Mouse (Mus musculus) hindbrain, embryonic 13.5 days (tissue): ENCODE results near the gene Scgb1a1. TPM values are rescaled to one million over a fixed set of nuclear protein-coding genes. Genes with fewer than 3 reads are reported as not detected.
"Not testable (repeated sequence)": the region's sequence is repeated elsewhere in the genome, so short reads cannot be mapped to it uniquely, and the experiment has no call there.

ENCODE experiments used
- ATAC-seq: fragments of 200-750 bp; cut with Nextera tagmentation; 2 replicates; pipeline ENCODE4 v1.8.0; 2017; ENCODE audit warnings: moderate TSS enrichment; ENCODE audit not compliant: low FRiP score
- H3K27ac ChIP-seq: fragments of 300-500 bp; sonication (generic); 2 replicates; pipeline ENCODE4 v1.5.1; 2015; ENCODE audit warnings: inconsistent platforms, mild to moderate bottlenecking, moderate library complexity
- H3K27me3 ChIP-seq: fragments of 300-500 bp; sonication (generic); 2 replicates; pipeline ENCODE4 v1.6.1; 2015; ENCODE audit warnings: mild to moderate bottlenecking, inconsistent platforms
- H3K36me3 ChIP-seq: fragments of 300-500 bp; sonication (generic); 2 replicates; pipeline ENCODE4 v1.6.1; 2015; ENCODE audit warnings: mild to moderate bottlenecking, inconsistent platforms
- H3K4me1 ChIP-seq: fragments of 300-500 bp; sonication (generic); replicated peaks from 2 replicates; pipeline ENCODE4 v1.6.1; 2015; ENCODE audit warnings: inconsistent platforms
- H3K4me2 ChIP-seq: fragments of 300-500 bp; sonication (generic); 2 replicates; pipeline ENCODE4 v1.6.1; 2015; ENCODE audit warnings: inconsistent platforms, mild to moderate bottlenecking, moderate library complexity
- H3K4me3 ChIP-seq: fragments of 300-500 bp; sonication (generic); 2 replicates; pipeline ENCODE4 v1.5.1; 2015; ENCODE audit warnings: mild to moderate bottlenecking, inconsistent platforms
- H3K9ac ChIP-seq: fragments of 300-500 bp; sonication (generic); 2 replicates; pipeline ENCODE4 v1.6.1; 2015; ENCODE audit warnings: mild to moderate bottlenecking, inconsistent platforms
- H3K9me3 ChIP-seq: fragments of 300-500 bp; sonication (generic); 2 replicates; pipeline ENCODE4 v1.6.1; 2016; ENCODE audit warnings: inconsistent platforms
- WGBS: fragments of 180-500 bp; shearing (Covaris S2); methylation state at CpG from one replicate; pipeline ENCODE4 v1.1.7; 2015; 5-methylcytosine and 5-hydroxymethylcytosine counted together
- polyA plus RNA-seq: library from polyadenylated mRNA; unstranded; fragments of >200 nt; fragmentation: Nextera tagmentation; extraction: Ambion mirVana; gene quantifications from 2 replicates; pipeline ENCODE4 v1.2.1, GENCODE M21; 2015

Scgb1a1 gene
- polyA plus RNA-seq, 1 experiment from 2014 or later = not detected

- no peaks in the 10 kb centered on the region for H3K9me3 ChIP-seq
- H3K9ac ChIP-seq = no peak overlapping the region
- no peaks in the 10 kb centered on the region for H3K4me1 ChIP-seq
- ATAC-seq = no peak
- no peak overlapping the region for H3K4me3 ChIP-seq
- 86% methylated on average over 7 of the region's 7 CpGs for WGBS
- no peaks in the 10 kb centered on the region for H3K27me3 ChIP-seq
- H3K27ac ChIP-seq = no peak overlapping the region
- no peaks in the 10 kb centered on the region for H3K36me3 ChIP-seq
- H3K4me2 ChIP-seq = no peak overlapping the region
Measured at GRCm38 (mm10) chr19:9059391-9059790, 28.4 kb downstream of the Scgb1a1 start.

GRCm38 (mm10) chr19:9058944-9059343, 28.8 kb downstream of the Scgb1a1 start:
- no peak for ATAC-seq
- H3K27ac ChIP-seq = no peak overlapping the region
- H3K27me3 ChIP-seq = no peaks in the 10 kb centered on the region
- H3K9me3 ChIP-seq = no peaks in the 10 kb centered on the region
- H3K4me2 ChIP-seq = no peak overlapping the region
- no peak overlapping the region for H3K4me3 ChIP-seq
- no peaks in the 10 kb centered on the region for H3K4me1 ChIP-seq
- 84% methylated on average over 4 of the region's 4 CpGs for WGBS
- no peak overlapping the region for H3K9ac ChIP-seq
- no peaks in the 10 kb centered on the region for H3K36me3 ChIP-seq

GRCm38 (mm10) chr19:9058331-9058884, 29.4 kb downstream of the Scgb1a1 start:
- Histone ChIP-seq H3K27ac (no peak overlapping the region), H3K4me1 (no peaks in the 10 kb centered on the region)

GRCm38 (mm10) chr19:9057679-9058078, 30.1 kb downstream of the Scgb1a1 start:
- H3K4me1 ChIP-seq = no peaks in the 10 kb centered on the region
- no peaks in the 10 kb centered on the region for H3K27me3 ChIP-seq
- no peak overlapping the region for H3K9ac ChIP-seq
- no peaks in the 10 kb centered on the region for H3K36me3 ChIP-seq
- no peak overlapping the region for H3K4me2 ChIP-seq
- H3K9me3 ChIP-seq = no peaks in the 10 kb centered on the region
- ATAC-seq = no peak
- H3K4me3 ChIP-seq = no peak overlapping the region
- H3K27ac ChIP-seq = no peak overlapping the region

More at GRCm38 (mm10) chr19:9058331-9058884, 29.4 kb downstream of the Scgb1a1 start:
- H3K4me3 ChIP-seq = no peak overlapping the region
- no peaks in the 10 kb centered on the region for H3K27me3 ChIP-seq
- 76% methylated on average over 1 of the region's 1 CpGs for WGBS
- no peaks in the 10 kb centered on the region for H3K9me3 ChIP-seq
- no peak for ATAC-seq
- H3K4me2 ChIP-seq = no peak overlapping the region
- H3K36me3 ChIP-seq = no peaks in the 10 kb centered on the region
- no peak overlapping the region for H3K9ac ChIP-seq

- WGBS = 94% methylated on average over 4 of the region's 4 CpGs
Measured at GRCm38 (mm10) chr19:9055703-9056355, 31.9 kb downstream of the Scgb1a1 start.

GRCm38 (mm10) chr19:9055153-9055552, 32.6 kb downstream of the Scgb1a1 start:
- Histone ChIP-seq H3K27ac (no peak overlapping the region), H3K4me1 (no peaks in the 10 kb centered on the region), H3K9ac (no peak overlapping the region), H3K4me3 (no peak overlapping the region), H3K9me3 (no peaks in the 10 kb centered on the region), H3K27me3 (no peaks in the 10 kb centered on the region), H3K4me2 (no peak overlapping the region), H3K36me3 (no peaks in the 10 kb centered on the region)
- no peak for ATAC-seq
- WGBS = 34% methylated on average over 2 of the region's 2 CpGs

More at GRCm38 (mm10) chr19:9055703-9056355, 31.9 kb downstream of the Scgb1a1 start:
- Histone ChIP-seq H3K9me3 (no peaks in the 10 kb centered on the region), H3K4me1 (no peaks in the 10 kb centered on the region), H3K9ac (no peak overlapping the region), H3K4me3 (no peak overlapping the region), H3K4me2 (no peak overlapping the region), H3K36me3 (no peaks in the 10 kb centered on the region), H3K27ac (no peak overlapping the region), H3K27me3 (no peaks in the 10 kb centered on the region)
- ATAC-seq = no peak

- no peak for ATAC-seq
- H3K9me3 ChIP-seq = no peaks in the 10 kb centered on the region
- H3K27me3 ChIP-seq = no peaks in the 10 kb centered on the region
- H3K4me3 ChIP-seq = no peak overlapping the region
- H3K4me2 ChIP-seq = no peak overlapping the region
- H3K9ac ChIP-seq = no peak overlapping the region
- H3K4me1 ChIP-seq = no peaks in the 10 kb centered on the region
- 73% methylated on average over 6 of the region's 6 CpGs for WGBS
- H3K36me3 ChIP-seq = no peaks in the 10 kb centered on the region
- no peak overlapping the region for H3K27ac ChIP-seq
Measured at GRCm38 (mm10) chr19:9052803-9053431, 34.8 kb downstream of the Scgb1a1 start.

- not testable (repeated sequence) for H3K4me1 ChIP-seq, H3K9me3 ChIP-seq, ATAC-seq, H3K9ac ChIP-seq, H3K27ac ChIP-seq, H3K4me2 ChIP-seq, H3K27me3 ChIP-seq, H3K4me3 ChIP-seq, H3K36me3 ChIP-seq
- 87% methylated on average over 4 of the region's 4 CpGs for WGBS
Measured at GRCm38 (mm10) chr19:9051985-9052384, 35.8 kb downstream of the Scgb1a1 start.

GRCm38 (mm10) chr19:9050294-9051229, 37.2 kb downstream of the Scgb1a1 start:
- no peak overlapping the region for H3K27ac ChIP-seq
- H3K4me2 ChIP-seq = no peak overlapping the region
- no peaks in the 10 kb centered on the region for H3K4me1 ChIP-seq
- no peaks in the 10 kb centered on the region for H3K27me3 ChIP-seq
- H3K9me3 ChIP-seq = no peaks in the 10 kb centered on the region
- H3K4me3 ChIP-seq = no peak overlapping the region
- no peaks in the 10 kb centered on the region for H3K36me3 ChIP-seq
- ATAC-seq = no peak
- WGBS = 76% methylated on average over 9 of the region's 9 CpGs
- H3K9ac ChIP-seq = no peak overlapping the region

- no peak for ATAC-seq
- WGBS = 96% methylated on average over 4 of the region's 4 CpGs
- no peak overlapping the region for H3K27ac ChIP-seq
- no peaks in the 10 kb centered on the region for H3K36me3 ChIP-seq
- no peaks in the 10 kb centered on the region for H3K27me3 ChIP-seq
- no peaks in the 10 kb centered on the region for H3K9me3 ChIP-seq
- H3K4me1 ChIP-seq = no peaks in the 10 kb centered on the region
- no peak overlapping the region for H3K4me2 ChIP-seq
- H3K9ac ChIP-seq = no peak overlapping the region
- no peak overlapping the region for H3K4me3 ChIP-seq
Measured at GRCm38 (mm10) chr19:9048981-9049687, 38.6 kb downstream of the Scgb1a1 start.

- no peak for ATAC-seq
- Histone ChIP-seq H3K4me1 (no peaks in the 10 kb centered on the region), H3K9me3 (no peaks in the 10 kb centered on the region), H3K27ac (no peak overlapping the region), H3K27me3 (no peaks in the 10 kb centered on the region), H3K9ac (no peak overlapping the region), H3K4me2 (no peak overlapping the region), H3K36me3 (no peaks in the 10 kb centered on the region), H3K4me3 (no peak overlapping the region)
- WGBS = 47% methylated on average over 1 of the region's 1 CpGs
Measured at GRCm38 (mm10) chr19:9047946-9048387, 39.8 kb downstream of the Scgb1a1 start.
